Mouse (Mus musculus) lung, postnatal 14 days (tissue): Measurements from ENCODE around the gene Nms.

Experiments
- DNase-seq: peaks from one replicate; pipeline ENCODE4 v3.0.0; 2021

Gene Nms

DNA sequence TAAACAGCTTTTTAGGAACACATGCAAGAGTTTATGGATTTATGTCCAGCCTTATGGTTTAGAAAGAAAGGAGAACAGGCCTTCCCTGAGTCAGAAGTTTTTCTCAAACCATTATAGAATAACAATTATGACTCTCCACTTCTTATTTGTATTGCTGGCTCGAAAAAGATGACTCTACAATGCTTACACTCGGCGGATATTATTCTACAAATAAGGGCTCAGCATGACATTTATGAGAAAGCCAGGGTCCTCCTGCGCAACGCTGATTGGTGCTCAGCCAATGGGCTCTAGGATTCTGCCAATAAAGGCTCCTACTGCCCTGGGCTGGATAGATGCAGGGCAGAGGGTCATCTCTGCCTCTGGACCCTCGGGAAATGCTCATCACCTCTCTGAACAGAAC is at the start of gene Nms:
TSS of gene Nms (plus strand) at position 301 of the 400 bp plus-strand sequence.
- no peak for DNase-seq

DNA sequence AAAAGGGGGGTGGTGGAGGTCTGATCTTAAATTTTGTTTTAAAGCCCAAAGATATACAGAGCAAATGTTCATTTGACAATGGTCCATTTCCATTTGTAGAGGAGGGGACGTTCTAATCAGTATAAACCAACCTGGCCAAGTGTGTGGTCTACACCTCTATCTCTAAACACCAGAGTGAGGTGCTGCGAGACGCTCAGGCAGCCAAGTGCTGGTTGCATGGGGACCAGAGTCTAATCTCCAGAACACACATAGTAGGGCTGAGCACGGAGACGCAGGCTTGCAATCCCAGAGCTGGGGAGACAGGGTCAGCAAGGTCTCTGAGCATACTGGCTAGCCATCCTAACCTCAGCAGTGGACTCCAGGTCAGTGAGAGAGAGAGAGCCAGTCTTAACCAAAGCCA is 47.5 kb upstream of the Nms start:
- DNase-seq: no peak

DNA sequence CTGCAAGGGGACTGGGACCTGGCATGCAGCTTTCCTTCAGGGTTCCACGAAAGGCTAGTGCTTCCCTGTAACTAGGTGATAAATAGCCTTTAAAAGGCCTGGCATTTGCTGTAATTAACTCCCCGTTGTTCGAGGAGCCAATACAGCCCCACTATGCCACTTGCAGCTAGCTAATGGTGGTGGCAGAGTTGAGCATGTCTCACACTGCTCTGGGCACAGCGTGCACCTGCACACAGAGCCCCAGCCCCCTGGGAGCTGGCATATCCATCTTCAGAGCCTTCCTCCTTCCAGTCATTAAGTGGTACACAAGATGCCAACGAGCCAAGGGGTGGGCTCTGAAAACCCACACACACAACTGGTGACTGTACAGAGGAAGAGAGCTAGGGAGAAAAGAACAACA is 45.9 kb upstream of the Nms start:
- no peak for DNase-seq

DNA sequence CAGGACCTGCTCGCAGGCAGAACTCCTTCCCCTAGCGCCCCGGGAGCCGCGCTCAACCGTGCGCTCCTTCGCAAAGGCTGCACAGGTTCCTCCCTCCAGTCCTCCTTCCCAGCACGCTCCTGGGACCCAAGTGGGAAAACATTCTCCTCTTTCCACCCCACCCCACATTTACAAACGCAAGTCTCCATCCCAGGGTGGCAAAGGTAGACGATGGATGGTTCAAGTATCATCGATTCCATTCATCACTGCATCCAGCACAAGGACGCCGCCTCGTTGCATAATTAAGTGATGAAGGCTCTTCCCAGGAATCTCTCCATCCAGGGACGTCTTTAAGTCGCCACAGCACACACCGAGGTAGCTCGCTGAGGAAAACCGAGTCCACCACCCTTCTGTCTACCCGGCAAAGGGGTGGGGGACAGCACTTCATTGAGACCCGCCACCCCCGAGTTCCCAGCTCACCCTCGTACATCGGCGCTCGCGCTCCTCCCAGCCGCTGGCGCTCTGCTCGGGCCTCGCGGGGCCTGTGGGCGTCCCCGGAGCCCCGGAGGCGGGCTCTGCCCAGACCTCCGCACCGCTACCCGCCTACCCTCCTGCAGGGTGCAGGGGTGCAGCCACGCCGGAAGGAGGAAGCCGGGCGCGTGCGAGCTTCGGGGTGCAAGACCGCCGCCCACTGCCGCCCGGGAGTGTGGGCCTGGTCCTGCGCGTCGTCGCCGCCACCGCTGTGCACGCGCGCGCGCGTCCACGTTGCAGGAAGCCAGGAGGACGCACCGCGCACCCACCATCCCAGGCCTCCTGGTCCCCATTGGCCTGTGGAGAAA is 41.3 kb upstream of the Nms start, which contains the start of gene Chst10:
TSS of gene Chst10 (minus strand) at position 731 of the 818 bp plus-strand sequence.
- peak; percentile 58 for DNase-seq

DNA sequence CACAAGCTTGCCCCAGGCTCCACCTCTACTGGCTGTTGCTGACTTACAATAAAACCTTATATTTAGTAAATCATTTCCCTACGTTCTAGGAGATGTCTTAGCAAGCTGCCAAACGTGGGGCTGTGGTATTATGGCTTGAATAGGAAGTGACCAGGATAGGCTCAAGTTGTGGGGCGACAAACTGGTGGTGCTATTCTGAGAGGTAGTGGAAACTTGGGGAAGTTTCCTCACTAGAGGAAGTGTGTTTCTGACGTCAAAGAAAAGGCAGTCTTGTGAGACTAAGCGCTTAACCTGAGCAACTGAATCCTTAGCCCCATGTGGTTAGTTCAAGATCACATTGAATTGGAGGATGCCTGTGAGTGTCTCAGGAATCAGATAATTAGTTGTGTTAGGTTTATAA is 36.4 kb upstream of the Nms start:
- DNase-seq: no peak

DNA sequence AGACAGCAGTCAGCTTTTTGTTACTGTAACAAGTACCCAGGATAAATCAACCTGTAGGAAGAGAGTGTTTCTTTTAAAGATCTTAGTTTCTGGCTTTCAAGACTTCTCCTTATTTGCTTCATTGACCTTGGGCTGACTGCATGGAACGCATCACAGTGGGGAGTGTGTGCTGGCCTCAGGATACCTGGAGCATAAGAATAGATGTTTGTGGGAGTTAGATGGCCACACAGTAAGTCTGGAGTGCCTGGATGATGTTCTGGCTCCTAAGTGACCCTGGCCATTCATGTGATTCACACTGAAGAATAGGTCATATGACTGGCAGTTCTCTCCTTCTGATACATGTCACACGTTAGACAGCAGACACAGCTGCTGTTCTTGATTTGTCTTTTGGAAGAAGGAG is 35.0 kb upstream of the Nms start:
- DNase-seq: no peak

DNA sequence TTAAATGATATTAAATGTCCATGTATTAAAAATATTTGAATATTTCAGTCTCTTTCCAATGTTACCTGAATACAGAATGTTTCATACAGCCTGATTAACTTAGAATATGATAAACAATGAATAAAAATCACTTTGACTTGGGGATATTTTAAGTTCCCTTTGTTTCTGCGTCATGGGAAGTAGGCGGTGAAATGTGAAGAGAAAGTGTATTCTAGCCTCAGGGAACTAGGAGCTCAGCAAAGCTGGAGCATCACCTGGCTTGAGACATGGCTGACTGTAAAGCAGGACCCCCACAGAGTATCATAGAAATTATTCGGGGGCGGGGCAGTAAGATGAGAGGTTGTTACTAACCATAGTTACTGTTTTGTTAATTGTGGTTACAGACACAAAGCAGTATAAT is 10.0 kb upstream of the Nms start:
- no peak for DNase-seq

DNA sequence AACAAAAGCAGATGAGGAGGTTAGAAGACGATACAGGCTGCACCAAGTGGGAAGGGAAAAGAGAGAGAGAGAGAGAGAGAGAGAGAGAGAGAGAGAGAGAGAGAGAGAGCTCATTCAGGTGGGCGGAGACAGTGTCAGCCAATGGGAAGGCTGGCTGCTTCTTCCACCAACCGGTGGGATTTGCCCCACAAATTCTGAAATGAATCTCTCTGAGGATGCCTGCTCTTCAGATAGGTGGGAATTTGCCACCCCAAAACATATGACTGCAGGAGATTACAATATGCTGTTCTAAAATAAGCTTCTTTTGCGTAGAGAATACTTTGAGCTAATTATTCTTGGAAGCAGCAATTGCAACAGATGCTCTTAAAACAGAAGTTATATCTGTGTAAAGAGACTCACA is 9.5 kb upstream of the Nms start:
- no peak for DNase-seq

DNA sequence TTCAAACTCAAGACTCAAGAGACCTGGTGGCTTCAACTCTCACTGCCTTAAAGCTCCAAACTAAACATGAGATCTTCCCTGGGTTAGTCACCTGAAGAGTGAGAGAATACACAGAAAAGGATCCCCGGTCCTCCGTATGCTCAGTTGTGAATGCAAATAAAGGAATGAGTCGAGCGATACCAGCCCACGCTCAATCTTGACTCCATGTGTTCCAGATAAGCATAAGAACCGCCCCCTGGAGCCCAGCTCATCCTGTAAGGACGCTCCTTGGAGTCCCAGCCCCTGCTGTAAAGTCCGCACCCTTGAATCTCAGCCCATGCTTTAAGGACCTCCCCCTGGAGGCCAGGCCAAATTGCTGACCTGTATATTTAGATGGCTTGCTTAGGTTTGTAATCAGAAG is 8.2 kb upstream of the Nms start:
- DNase-seq: no peak

DNA sequence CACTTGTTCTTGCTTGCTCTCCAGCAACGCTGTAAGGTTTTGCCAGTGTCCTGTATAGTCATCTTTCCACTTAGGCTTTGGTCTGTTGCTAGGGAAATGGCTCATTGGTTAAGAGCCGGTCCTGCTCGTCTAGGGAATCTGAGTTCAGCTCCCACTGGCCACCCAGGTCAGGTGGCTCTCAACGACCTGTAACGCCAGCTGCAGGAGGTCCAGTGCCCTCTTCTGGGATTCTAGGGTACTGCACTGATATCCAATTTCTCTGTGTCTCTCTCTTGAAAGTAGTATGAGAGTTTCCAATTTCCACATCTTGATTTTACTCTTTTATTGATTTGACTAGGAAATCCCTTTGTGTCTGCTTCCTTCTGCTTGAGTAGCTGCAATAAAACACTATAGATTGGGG is 4.3 kb upstream of the Nms start:
- peak; percentile 14 for DNase-seq

DNA sequence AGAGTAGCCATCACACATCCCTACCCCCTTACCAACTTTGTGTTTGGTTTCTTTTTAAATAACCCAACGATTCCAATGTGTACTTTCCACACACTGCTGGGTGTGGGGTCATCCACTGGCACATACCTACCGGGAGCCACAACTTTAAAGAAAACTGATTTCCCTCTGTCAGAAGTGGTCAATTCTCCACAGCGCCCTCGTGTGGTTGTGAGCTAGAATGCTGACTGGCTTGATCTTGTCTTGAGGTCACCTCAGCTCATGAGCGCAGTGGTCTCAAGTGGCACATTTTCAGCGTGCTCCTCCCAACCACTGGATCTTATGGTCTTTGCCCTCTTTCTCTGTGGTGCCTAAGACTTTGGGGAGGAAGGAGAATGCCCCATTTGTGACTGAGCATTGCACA is 2.2 kb upstream of the Nms start:
- peak; percentile 12 for DNase-seq

DNA sequence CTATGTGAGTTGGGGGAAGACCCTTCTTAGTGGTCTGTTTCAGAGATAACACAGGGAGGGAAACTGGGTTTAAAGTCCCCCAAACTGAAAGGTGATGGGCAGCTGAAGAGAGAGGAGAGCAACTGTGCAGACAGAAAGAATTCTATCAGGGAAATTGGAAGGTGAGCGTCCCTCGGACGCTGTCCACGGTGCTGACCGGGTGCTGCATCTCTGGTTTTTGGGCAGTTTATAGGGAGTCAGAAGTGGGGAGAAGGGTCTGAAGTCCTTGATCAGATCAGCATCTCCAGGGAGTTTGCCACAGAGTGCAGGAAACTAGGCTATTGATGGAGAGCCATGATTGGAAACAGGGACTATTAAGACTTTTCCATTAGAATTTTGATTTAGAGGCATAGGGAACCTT is 659 bp downstream of the Nms start:
- DNase-seq: peak; percentile 17

DNA sequence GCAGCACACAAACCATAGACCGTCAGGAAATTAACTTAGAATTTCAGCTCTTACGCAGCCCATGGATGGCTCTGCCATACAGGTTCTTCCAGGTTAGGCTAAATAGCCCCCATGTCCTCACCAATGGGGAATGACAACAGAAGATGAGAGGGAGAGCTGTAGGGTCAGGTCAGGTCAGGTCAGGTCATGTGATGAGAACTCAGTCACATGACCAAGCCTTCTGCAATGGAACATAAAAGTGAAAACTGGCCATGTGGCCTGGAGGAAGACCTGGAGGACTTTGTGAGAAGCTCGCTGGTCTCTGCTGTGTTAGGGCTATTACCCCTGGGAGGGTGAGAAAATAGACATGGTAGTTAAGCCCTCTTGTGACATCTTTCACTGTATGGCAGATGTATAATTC is 17.5 kb downstream of the Nms start:
- no peak for DNase-seq

DNA sequence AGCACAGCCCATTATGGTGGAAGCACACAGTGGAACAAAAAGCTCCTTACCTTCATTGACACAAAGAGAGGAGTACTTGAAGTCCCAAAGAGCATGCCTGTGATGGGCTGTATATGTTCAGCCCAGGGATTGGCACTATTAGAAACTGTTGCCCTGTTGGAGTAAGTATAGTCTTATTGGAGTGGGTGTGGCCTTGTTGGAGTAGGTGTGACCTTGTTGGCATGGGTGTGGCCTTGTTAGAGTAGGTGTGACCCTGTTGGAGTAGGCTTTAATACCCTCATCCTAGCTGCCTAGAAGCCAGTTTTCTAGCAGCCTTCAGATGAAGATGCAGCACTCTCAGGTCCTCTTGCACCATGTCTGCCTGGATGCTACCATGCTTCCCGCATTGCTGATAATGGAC is 30.2 kb downstream of the Nms start:
- DNase-seq: no peak

DNA sequence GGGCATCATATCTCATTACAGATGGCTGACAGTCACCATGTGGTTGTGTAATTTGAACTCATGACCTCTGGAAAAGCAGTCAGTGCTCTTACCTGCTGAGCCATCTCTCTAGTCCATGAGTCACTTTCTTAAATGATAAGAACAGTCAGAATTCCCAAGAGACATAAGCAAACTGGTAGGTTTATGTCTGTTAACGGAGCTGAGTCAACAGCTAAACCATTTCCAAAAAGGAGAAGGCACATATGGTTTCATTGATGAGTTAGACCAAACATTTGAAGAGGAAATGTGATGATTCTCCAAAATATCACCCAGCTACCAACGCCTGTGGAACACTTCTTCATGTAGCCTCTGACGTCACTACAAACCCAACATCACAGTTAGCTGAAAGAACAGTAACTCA is 32.8 kb downstream of the Nms start:
- DNase-seq: no peak

DNA sequence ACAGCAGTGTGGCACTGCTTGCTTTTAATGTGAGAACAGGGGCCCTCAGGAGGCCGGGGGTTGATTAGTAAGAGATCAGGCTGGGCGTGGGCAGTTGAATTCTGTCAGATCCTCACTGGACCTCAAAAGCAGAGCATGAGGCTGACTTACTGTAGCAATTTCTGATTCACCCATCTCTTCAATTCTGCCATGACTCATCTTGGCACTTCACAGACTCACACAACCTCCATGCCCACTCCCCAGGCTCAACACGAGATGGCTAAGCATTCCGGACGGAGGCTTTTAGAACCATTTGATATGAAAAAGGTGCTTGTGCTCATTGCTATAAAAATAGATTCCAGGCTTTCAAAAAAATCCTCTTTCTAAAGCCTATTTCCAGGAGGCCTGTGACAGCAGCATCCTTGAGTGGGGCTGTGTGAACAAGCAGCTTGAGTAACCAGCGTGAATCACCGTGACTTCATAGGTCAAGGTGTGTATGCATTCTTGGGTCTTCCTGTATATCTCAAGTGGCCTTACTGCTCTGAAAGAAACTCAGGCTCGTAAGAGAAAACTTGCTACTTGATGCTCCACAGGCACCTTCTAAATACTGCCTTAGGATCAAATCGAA is 34.1 kb downstream of the Nms start:
- no peak for DNase-seq

DNA sequence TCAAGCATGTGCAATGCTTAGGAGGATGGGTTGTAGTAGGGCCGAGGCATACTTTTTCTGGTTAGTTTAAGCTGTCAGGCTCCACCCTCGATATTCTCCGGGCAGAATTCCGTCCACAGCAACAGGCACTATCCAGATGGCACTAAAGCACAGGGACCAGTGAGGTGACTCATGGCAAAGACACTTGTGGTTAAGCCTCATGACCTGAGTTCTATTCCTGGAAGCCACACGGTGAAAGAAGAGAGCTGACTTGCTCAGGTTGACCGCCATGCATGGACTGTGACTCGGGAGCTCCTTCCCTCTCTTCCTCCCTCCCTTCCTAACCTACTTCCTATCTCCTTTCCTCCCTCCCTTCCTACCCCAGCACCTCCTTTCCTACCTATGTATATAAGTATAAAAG is 41.0 kb downstream of the Nms start:
- no peak for DNase-seq

DNA sequence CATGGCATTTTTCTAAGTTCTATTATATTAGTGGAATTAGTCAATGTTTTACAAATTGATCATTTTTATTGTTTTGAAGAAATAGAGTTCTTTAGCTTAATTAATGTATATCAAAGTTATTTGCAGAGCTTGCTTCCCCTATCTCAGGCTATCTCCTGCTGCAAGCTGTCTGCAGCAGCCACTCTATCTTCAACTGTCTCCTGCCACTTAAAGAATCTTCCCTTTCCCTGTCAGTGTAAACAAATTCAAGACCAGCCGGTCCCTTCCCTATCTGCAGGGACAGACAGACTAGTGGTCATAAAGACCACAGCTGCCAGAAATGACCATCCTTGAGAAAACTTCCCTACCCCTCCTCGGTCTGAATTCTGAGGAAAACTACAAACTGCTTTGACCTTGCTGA is 44.9 kb downstream of the Nms start:
- no peak for DNase-seq

DNA sequence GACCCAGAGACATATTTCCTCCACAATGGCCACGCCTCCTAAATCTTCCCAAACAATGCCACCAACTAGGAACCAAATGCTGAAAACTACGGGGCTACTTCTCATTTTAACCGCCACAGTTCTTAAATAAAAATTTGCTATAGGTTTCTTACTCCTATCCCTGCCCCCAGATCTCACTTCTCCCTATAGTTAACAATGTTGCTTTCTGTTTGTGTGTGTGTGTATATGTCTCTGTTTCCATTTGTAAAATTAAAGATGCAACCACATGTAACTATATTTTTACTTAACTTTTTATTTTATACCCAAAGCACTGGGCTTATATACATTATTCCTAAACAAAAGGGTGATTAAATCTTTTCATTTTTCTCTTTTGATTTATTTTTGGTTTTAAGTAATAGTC is 46.4 kb downstream of the Nms start, which contains the start of gene Pdcl3:
TSS of gene Pdcl3 (plus strand) at position 301 of the 400 bp plus-strand sequence.
- no peak for DNase-seq

DNA sequence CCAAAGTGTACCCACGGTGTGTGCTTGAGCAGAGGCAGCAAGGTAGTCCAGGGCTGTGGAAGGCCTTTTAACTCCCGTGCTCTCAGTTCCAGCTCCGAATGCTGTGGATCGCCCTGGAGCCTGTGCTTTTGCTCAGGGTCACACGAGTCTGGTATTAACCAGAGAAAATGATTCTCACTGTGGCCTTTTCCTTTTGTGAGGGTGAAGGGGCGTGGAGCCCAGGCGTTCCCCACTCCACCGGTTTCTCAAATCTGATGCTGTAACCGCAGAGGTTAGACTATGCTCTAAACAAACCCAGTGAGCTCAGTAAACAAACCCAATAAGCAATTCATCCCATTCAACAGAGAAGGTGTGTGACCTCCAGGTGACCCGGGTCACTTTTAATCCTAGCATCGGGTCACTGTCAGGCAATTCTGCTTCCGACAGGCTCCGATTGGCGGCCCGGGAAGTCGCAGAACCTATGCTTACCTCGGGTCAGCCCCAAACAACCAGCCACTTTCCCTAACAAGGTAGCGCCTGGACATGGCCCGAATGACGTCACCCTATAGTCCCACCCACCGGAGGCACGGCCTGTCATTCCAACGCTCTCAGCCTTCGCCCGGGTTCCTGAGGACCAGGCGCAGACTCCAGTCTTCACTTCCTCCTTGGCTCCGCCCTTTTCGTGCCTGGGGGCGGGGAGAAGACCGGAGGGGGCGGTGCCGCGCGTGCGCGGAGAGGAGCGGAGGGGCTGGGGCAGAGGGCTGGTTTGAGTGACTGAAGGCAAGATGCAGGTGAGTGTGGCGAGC is 48.3 kb downstream of the Nms start:
- peak; percentile 95 for DNase-seq

DNA sequence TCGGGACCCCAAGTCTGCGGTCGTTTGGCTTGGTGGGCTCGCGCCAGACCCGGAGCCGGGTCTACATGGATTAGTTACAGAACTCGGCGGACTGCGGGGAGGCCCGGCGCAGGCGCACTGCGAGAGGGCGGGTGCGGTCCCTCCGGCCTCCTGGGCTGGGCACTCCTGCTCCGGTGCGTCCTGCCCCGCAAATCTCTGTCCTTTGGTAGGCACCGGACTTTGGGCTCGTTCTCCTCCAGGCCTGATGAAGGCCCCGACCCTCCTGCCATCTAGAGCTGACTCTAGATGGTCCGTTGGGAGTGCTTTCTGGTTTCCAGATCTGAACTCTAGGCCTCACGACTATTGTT is 48.9 kb downstream of the Nms start:
- DNase-seq: no peak

DNA sequence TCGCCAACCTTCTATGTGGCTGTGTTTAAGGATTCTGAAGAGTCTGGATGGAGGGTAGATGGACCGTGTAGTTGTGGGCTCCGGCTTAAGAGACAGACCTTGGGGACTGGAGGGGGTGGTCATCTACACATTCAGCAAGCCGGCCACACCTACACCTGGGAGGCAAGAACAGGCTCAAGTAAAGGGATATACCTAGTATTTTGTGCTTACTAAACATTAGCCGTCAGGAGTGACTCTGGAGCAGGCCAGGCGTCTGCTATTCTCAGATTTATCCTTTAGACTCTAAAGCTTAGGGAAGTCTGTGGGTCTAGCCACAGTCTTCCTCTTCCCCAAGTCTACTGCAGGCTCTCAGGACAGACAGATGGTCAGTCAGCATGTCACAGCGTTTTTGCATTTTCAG is 49.4 kb downstream of the Nms start:
- no peak for DNase-seq

DNA sequence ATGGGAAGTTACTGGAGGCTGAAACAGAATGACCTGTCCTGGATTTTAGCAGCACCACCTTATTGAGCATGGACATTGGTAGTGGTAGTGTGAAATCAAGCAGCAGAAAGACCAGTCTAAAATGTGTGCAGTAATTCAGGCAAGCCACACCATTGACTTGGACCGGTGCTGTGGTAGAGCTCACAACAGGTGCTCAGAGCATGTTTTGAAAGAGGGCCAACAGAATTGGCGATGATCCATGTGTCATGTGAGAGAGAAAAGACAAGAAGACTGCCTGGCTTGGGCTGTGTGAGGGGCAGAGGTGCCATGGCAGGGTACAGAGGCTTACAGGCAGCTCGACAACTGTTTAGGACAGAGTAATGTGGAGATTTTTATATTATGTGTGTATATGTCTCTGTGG is 53.4 kb downstream of the Nms start:
- no peak for DNase-seq
